Mouse (Mus musculus) lung, embryonic 16.5 days (tissue): ENCODE results near the gene Prrc2b. TPM values are rescaled to one million over a fixed set of nuclear protein-coding genes. Genes with fewer than 3 reads are reported as not detected.
A peak's percentile ranks its signal among the peaks of the same experiment; 100 is the strongest.

Experiments
- ATAC-seq: fragments of 200-750 bp; cut with Nextera tagmentation; 2 replicates; pipeline ENCODE4 v1.8.0; 2017; ENCODE audit warnings: low read depth, mild to moderate bottlenecking, moderate library complexity
- H3K27ac ChIP-seq: fragments of 300-500 bp; sonication (generic); 2 replicates; pipeline ENCODE4 v1.5.1; 2014; ENCODE audit warnings: mild to moderate bottlenecking, control low read depth, low read length
- H3K27me3 ChIP-seq: fragments of 300-500 bp; sonication (generic); 2 replicates; pipeline ENCODE4 v1.6.1; 2014; ENCODE audit warnings: low read depth, low read length, mixed read lengths; ENCODE audit not compliant: control insufficient read depth, insufficient read depth
- H3K36me3 ChIP-seq: fragments of 300-500 bp; sonication (generic); 2 replicates; pipeline ENCODE4 v1.6.1; 2014; ENCODE audit warnings: low read length; ENCODE audit not compliant: control insufficient read depth, insufficient read depth
- H3K4me1 ChIP-seq: fragments of 300-500 bp; sonication (generic); replicated peaks from 2 replicates; pipeline ENCODE4 v1.6.1; 2014; ENCODE audit warnings: low read length, mixed read lengths; ENCODE audit not compliant: control insufficient read depth, insufficient read depth
- H3K4me2 ChIP-seq: fragments of 300-500 bp; sonication (generic); 2 replicates; pipeline ENCODE4 v1.6.1; 2014; ENCODE audit warnings: low read depth, low read length, control low read depth
- H3K4me3 ChIP-seq: fragments of 300-500 bp; sonication (generic); 2 replicates; pipeline ENCODE4 v1.5.1; 2014; ENCODE audit warnings: mild to moderate bottlenecking, low read length, control low read depth
- H3K9ac ChIP-seq: fragments of 300-500 bp; sonication (generic); 2 replicates; pipeline ENCODE4 v1.6.1; 2014; ENCODE audit warnings: low read length, control low read depth
- H3K9me3 ChIP-seq: fragments of 300-500 bp; sonication (generic); 2 replicates; pipeline ENCODE4 v1.6.1; 2016; ENCODE audit warnings: low read length; ENCODE audit not compliant: control insufficient read depth
- WGBS: fragments of 180-500 bp; shearing (Covaris S2); extraction: QIAGEN DNeasy Blood & Tissue Kit; methylation state at CpG from one replicate; pipeline ENCODE4 v1.1.7; 2014; 5-methylcytosine and 5-hydroxymethylcytosine counted together
- polyA plus RNA-seq: library from polyadenylated mRNA; unstranded; fragments of >200 nt; fragmentation: Nextera tagmentation; extraction: Ambion mirVana; gene quantifications from 2 replicates; pipeline ENCODE4 v1.2.1, GENCODE M21; 2015

The Prrc2b gene
- polyA plus RNA-seq, 1 experiment from 2014 or later, result 26.9 TPM

DNA sequence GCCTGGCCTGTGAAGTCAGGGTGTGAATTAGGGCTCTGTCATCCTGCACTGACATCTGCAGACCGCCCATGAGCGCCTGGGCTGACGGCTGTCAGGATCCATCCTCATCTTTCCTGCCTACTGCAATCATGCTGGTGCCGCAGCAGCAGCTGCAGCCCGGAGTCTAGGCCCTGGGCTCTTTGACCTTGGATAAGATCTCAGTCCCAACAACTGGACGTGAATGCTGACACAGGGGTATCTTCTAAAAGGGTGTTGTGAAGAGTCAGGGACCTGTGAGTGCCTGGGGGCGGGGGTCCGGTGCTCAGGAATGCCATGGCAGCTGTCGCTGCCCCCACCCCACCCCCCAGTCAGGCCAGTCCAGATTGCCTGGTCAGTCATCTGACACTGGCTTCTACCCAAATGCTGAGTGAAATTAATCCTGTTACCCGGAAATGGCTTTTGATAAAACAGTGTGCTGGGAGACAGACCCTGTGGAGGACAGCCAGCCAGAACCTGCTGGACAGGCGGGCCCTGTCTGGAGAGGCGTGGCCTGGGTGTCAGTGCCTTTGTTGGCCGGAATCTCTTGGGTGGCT is 23.4 kb downstream of the Prrc2b start:
- peak; percentile 94 for ATAC-seq
- Histone ChIP-seq H3K9me3 (no peaks in the 10 kb centered on the region), H3K9ac (peak overlapping the region; percentile 24; the same call in 1 of the 2 replicates), H3K4me2 (peak overlapping the region; percentile 46), H3K27ac (peak overlapping the region; percentile 88), H3K27me3 (no peaks in the 10 kb centered on the region), H3K4me1 (peaks cover 43% of the 10 kb centered on the region), H3K36me3 (no peaks in the 10 kb centered on the region), H3K4me3 (0 out of 2 replicates have a peak overlapping the region, but pooled peaks have one; percentile 7)
- 3% methylated on average over 13 of the region's 13 CpGs for WGBS

DNA sequence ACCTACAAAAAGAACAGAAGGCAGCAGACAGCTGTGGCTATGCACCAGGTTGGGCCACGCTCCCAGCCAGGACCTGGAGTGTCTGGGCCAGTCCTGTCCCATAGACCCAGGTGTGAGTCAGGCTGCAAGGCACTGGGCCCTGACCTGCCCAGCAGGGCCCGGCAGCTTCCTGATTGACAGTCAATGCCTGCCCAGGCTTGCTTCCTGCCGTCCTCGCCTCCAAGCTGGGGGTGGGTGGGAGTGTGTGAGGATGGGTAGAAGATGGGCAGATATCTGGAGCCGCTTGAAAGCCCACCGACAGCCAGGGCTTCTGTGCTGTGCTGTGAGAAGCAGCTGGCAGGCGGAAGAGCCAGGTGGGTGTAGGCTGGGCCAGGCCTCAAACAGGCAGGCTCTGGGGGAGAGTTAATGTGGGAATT is 24.2 kb downstream of the Prrc2b start:
- Histone ChIP-seq H3K36me3 (no peaks in the 10 kb centered on the region), H3K27me3 (no peaks in the 10 kb centered on the region), H3K9ac (peak overlapping the region; percentile 8), H3K4me3 (no peak overlapping the region), H3K9me3 (no peaks in the 10 kb centered on the region), H3K4me2 (peak overlapping the region; percentile 35), H3K4me1 (peaks cover 49% of the 10 kb centered on the region), H3K27ac (peak overlapping the region; percentile 88)
- peak; percentile 36 for ATAC-seq
- WGBS, result 26% methylated on average over 7 of the region's 7 CpGs

DNA sequence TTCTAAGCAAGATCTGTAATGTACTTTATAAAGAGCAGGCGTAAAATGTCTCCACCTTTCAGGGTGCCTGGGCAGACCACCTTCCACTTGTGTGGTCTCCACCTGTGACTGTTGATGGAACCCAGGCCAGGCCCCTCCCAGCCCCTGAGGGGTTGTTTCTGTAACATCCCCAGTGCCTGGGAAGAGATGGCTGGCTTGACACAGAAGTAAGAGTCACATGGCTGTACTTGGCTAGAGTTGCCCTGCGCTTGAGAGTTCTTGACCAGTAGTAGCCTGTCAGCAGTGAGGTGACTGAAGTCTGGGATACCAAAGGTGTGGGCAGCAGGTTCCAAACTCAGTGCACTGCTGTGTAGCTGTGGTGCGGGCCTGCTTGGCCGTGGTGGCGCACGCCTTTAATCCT is 24.6 kb downstream of the Prrc2b start:
- H3K4me1 ChIP-seq, result peaks cover 53% of the 10 kb centered on the region
- no peaks in the 10 kb centered on the region for H3K36me3 ChIP-seq
- H3K27me3 ChIP-seq, result no peaks in the 10 kb centered on the region
- H3K27ac ChIP-seq, result peak overlapping the region; percentile 88
- H3K4me2 ChIP-seq, result peak overlapping the region; percentile 35
- ATAC-seq, result no peak
- no peaks in the 10 kb centered on the region for H3K9me3 ChIP-seq
- no peak overlapping the region for H3K4me3 ChIP-seq
- H3K9ac ChIP-seq, result peak overlapping the region; percentile 8
- WGBS, result 86% methylated on average over 6 of the region's 6 CpGs

DNA sequence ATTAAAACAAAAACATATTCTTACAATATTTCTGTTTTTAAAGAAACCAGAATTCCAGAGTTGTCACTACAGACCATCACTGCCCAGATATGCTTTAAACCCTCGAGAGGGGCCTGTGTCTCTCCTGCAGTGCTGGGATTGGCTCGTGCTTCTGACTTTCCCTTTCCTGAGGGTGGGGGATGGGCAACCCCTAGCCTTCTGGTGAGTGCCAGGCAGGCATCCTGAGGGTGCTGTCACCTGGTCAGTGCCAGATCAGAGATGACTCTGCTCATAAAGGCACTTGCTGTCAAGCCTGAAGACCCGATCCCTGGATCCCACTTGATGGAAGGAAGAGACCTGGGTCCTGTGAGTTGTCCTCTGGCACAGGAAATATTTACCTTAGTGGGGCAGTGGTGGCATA is 26.0 kb downstream of the Prrc2b start:
- Histone ChIP-seq H3K4me3 (no peak overlapping the region), H3K4me2 (no peak overlapping the region), H3K36me3 (no peaks in the 10 kb centered on the region), H3K9ac (no peak overlapping the region), H3K27ac (no peak overlapping the region), H3K4me1 (peaks cover 64% of the 10 kb centered on the region), H3K27me3 (no peaks in the 10 kb centered on the region), H3K9me3 (no peaks in the 10 kb centered on the region)
- WGBS, result 33% methylated on average over 3 of the region's 3 CpGs
- ATAC-seq, result no peak

DNA sequence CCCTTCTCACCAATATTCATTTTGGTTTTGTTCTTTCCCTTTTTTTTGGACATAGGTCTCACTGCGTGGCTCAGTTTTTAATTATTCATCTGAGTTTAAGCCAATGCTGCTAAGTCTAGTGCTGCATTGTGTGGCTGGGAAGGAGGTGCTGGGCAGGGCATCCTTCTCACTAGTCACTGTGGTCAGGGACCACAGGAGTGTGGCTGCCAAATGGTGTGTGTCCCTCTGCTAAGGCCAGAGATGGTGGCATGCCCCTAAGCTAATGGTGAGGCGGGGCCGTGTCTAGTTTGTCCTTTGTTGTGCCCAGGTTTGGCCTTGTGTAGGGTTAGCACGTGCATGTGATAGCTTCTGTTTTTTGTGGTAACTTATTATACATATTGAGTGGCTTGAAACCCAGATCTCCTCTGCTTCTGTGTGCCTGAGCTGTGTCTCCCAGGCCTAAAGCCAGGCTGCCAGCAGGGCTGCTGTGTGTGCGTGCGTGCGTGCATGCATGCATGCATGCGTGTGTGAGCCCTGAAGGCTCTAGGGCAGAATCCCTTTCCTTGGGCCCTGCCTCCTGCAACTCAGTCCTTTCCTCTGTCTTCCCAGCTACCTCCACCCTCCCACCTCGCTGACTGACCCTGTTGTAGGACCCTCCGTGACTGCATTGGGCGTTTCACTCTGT is 26.6 kb downstream of the Prrc2b start:
- Histone ChIP-seq H3K27me3 (no peaks in the 10 kb centered on the region), H3K9ac (no peak overlapping the region), H3K36me3 (no peaks in the 10 kb centered on the region), H3K4me1 (peaks cover 70% of the 10 kb centered on the region), H3K9me3 (no peaks in the 10 kb centered on the region), H3K27ac (no peak overlapping the region), H3K4me3 (no peak overlapping the region), H3K4me2 (no peak overlapping the region)
- no peak for ATAC-seq
- WGBS, result 76% methylated on average over 11 of the region's 11 CpGs

DNA sequence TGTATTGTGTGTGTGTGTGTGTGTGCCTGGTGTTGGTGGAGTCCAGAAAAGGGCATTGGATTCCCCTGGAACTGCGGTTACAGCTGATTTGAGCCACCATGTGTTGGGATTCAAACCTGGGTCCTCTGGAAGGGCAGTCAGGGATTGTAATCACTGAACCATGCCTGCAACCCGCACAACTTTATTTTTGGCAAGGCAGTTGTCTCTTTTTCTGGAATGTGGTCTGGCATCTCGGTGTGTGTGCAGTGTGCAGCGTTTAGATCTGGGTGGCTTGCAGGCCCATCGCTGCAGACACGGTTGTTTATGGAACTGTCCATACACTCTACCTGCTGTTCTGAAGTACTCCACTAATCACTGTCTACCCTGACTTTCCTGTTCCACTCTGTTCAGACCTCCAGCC is 28.5 kb downstream of the Prrc2b start:
- H3K4me1 ChIP-seq, result peaks cover 63% of the 10 kb centered on the region

DNA sequence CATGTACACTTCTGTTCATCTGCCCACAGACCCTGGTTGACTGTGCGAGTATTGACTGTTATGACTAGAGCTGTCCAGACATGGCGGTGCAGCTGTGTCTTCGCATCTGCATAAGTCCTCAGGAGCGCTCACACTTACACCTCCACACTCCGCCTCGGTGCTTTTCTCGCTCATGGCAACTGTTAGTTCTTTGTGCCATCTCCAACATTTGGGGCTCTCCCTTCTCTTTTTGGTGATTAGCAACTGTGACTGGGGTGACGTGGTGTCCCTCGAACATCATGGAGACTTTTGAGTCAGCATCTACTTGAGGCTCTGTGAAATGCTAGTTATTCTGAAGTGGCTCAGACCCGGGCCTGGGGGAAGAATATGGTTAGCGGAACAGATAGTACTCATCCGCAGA is 29.2 kb downstream of the Prrc2b start:
- Histone ChIP-seq H3K36me3 (0 out of 2 replicates have a peak, but pooled peaks cover 2% of the 10 kb centered on the region), H3K4me2 (no peak overlapping the region), H3K4me3 (no peak overlapping the region), H3K27ac (no peak overlapping the region), H3K4me1 (peaks cover 55% of the 10 kb centered on the region), H3K9me3 (no peaks in the 10 kb centered on the region), H3K27me3 (no peaks in the 10 kb centered on the region), H3K9ac (no peak overlapping the region)
- 90% methylated on average over 12 of the region's 12 CpGs for WGBS
- no peak for ATAC-seq

More for the DNA sequence above, 28.5 kb downstream of the Prrc2b start:
- no peaks in the 10 kb centered on the region for H3K27me3 ChIP-seq
- H3K4me3 ChIP-seq, result no peak overlapping the region
- no peaks in the 10 kb centered on the region for H3K9me3 ChIP-seq
- H3K4me2 ChIP-seq, result no peak overlapping the region
- WGBS, result 23% methylated on average over 6 of the region's 6 CpGs
- H3K36me3 ChIP-seq, result 0 out of 2 replicates have a peak, but pooled peaks cover 2% of the 10 kb centered on the region
- H3K27ac ChIP-seq, result peak overlapping the region; percentile 45
- H3K9ac ChIP-seq, result no peak overlapping the region
- ATAC-seq, result no peak

DNA sequence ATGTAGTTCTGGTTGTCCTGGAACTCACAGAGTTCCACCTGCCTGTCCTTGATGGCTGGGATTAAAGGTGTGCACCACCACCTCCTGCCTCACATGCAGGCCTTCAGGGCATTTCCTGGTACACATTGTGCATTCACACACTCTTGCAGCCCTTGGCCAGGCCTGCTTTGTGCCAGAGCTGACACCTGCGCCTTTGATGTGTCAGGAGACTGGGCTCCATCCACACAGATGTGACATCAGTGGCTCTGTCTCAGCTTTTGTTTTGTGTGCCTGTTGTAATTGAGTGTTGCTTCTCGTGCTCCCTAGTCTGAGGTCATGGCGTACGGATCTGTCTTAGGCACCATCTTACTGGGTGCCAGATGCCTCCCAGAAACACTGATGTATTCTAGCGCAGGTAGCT is 30.5 kb downstream of the Prrc2b start:
- WGBS, result 80% methylated on average over 5 of the region's 5 CpGs
- Histone ChIP-seq H3K4me2 (no peak overlapping the region), H3K27ac (no peak overlapping the region; the same call in 1 of the 2 replicates), H3K4me3 (no peak overlapping the region), H3K36me3 (peaks cover 2% of the 10 kb centered on the region; the same call in 1 of the 2 replicates), H3K9ac (no peak overlapping the region), H3K27me3 (no peaks in the 10 kb centered on the region), H3K9me3 (no peaks in the 10 kb centered on the region), H3K4me1 (peaks cover 49% of the 10 kb centered on the region)
- no peak for ATAC-seq

DNA sequence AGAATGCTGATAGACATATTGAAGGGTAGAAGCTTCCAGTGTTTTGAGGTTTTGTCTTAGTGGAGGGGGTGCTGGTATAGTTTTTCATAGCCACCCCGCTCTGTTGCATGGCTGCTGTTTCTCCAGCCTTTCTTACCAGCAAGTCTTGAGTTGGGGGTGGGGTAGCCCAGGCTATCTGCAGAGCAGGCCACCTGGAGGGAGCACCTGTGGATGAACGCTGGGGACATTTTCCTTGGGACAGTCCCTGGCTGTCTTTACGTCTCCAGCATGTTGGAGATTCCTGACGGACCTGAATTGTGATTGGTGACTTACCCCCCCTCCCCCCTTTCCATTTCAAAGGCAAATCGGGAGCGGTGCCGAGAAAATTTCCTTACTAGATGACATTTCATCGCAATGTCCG is 31.2 kb downstream of the Prrc2b start:
- Histone ChIP-seq H3K4me3 (no peak overlapping the region), H3K27me3 (no peaks in the 10 kb centered on the region), H3K4me2 (peak overlapping the region; percentile 10; the same call in 1 of the 2 replicates), H3K9ac (no peak overlapping the region), H3K27ac (peak overlapping the region; percentile 88), H3K4me1 (peaks cover 46% of the 10 kb centered on the region), H3K9me3 (no peaks in the 10 kb centered on the region), H3K36me3 (peaks cover 8% of the 10 kb centered on the region; the same call in 1 of the 2 replicates)
- 54% methylated on average over 9 of the region's 9 CpGs for WGBS
- no peak for ATAC-seq
